Mouse (Mus musculus) adrenal gland, adult 18-20 months (tissue): ENCODE data around the gene Gnb1. TPM values are rescaled to one million over a fixed set of nuclear protein-coding genes. Genes with fewer than 3 reads are reported as not detected.

Source experiments
- DNase-seq, 2 experiments: peaks; one replicate each; pipeline ENCODE4 v3.0.0; 2021 to 2022; ENCODE audit warnings: low spot score in 2 of 2
- total RNA-seq, 2 experiments: library from RNA; stranded (reverse); gene quantifications; 1 replicate in 1 of 2; 2 replicates in 1 of 2; pipeline ENCODE4 v1.2.3; 2021

The Gnb1 gene
- total RNA-seq, 2 experiments from 2014 or later, result 436 to 441 TPM

- no peak for DNase-seq
These were observed 114.0 kb downstream of the Gnb1 start for GRCm38 (mm10) chr4:155605132-155605531.

GRCm38 (mm10) chr4:155606825-155607224 is 115.7 kb downstream of the Gnb1 start:
- no peak for DNase-seq

Other genes starting within 250 kb of the Gnb1 start
- 10 to 100 TPM; 46.6 to 54.5 TPM for gene Faap20, start 241.6 kb upstream of the Gnb1 start, total RNA-seq
- gene Prkcz, start 130.0 kb upstream of the Gnb1 start, total RNA-seq, result 1 to 10 TPM; 5.5 to 7.6 TPM
- gene Gabrd, start 93.2 kb upstream of the Gnb1 start, total RNA-seq, result under 1 TPM in 1 of 2 experiments, not detected in 1; 0.16 TPM
- gene Cfap74, start 82.2 kb upstream of the Gnb1 start, total RNA-seq, result 1 to 10 TPM in 1 of 2 experiments, under 1 TPM in 1; 0.63 to 1.6 TPM
- gene Tmem52, start 22.2 kb upstream of the Gnb1 start, total RNA-seq, result 1 to 10 TPM; 5.9 to 7.5 TPM
- 100 to 1,000 TPM; 160 to 313 TPM for gene Nadk, start 71.0 kb downstream of the Gnb1 start, total RNA-seq
- 10 to 100 TPM; 28.6 to 35.7 TPM for gene Slc35e2, start 110.1 kb downstream of the Gnb1 start, total RNA-seq
- 10 to 100 TPM; 56.8 to 62.0 TPM for gene Cdk11b, start 133.5 kb downstream of the Gnb1 start, total RNA-seq
- gene Gm10563, start 154.0 kb downstream of the Gnb1 start, total RNA-seq, result not detected
- gene Mmp23, start 162.0 kb downstream of the Gnb1 start, total RNA-seq, result 10 to 100 TPM in 1 of 2 experiments, 1 to 10 TPM in 1; 5.6 to 12.8 TPM
- gene Mib2, start 177.8 kb downstream of the Gnb1 start, total RNA-seq, result 10 to 100 TPM; 57.1 to 59.7 TPM
- 10 to 100 TPM; 31.5 to 48.1 TPM for gene Fndc10, start 203.0 kb downstream of the Gnb1 start, total RNA-seq
- gene Ssu72, start 213.4 kb downstream of the Gnb1 start, total RNA-seq, result 100 to 1,000 TPM in 1 of 2 experiments, 10 to 100 TPM in 1; 92.0 to 105 TPM
- gene Tmem240, start 243.4 kb downstream of the Gnb1 start, total RNA-seq, result under 1 TPM; 0.48 to 0.89 TPM